Mouse (Mus musculus): ENCODE data around the gene Thoc5.

GRCm38 (mm10) chr11:4849258-4849943 lies 45.7 kb upstream of the Thoc5 start, which contains the start of gene Nf2:
- TF ChIP-seq GATA1 (IDR thresholded peaks at IDR 0.05; ENCODE audit: low read length) (no peak), TAL1 (IDR thresholded peaks at IDR 0.05; ENCODE audit: low read length) (no peak)
